Mouse (Mus musculus): ENCODE measurements at regions not wholly inside any gene's neighbourhood (a gene's known extent, or its start where the extent isn't known, plus 50 kb on each side); places are given as distances from the start of the nearest gene placed in this dataset.
A peak's percentile ranks its signal among the peaks of the same experiment; 100 is the strongest.

- Histone ChIP-seq H3K27ac (replicated peaks) (peak overlapping the region; percentile 78), H3K4me2 (replicated peaks) (no peak overlapping the region), H3K27me3 (no peaks in the 10 kb centered on the region), H3K4me1 (peaks cover 15% of the 10 kb centered on the region), H3K9me3 (no peaks in the 10 kb centered on the region), H3K36me3 (no peaks in the 10 kb centered on the region), H3K9ac (replicated peaks) (no peak overlapping the region), H3K4me3 (no peak overlapping the region)
- peak; percentile 46; the same call in 1 of the 2 replicates for ATAC-seq (replicated peaks)
- WGBS: 64% methylated on average over 7 of the region's 7 CpGs
Measured at GRCm38 (mm10) chr6:97684335-97684734, 67.0 kb upstream of the Frmd4b start.

- ATAC-seq (replicated peaks): peak; percentile 51; the same call in 1 of the 2 replicates
- WGBS: 25% methylated on average over 1 of the region's 1 CpGs
- no peaks in the 10 kb centered on the region for H3K9me3 ChIP-seq
Measured at GRCm38 (mm10) chr6:97682213-97682612, 64.9 kb upstream of the Frmd4b start.

GRCm38 (mm10) chr6:97675181-97675756 is 57.9 kb upstream of the Frmd4b start:
- 76% methylated on average over 5 of the region's 5 CpGs for WGBS
- Histone ChIP-seq H3K9ac (replicated peaks) (no peak overlapping the region), H3K4me2 (replicated peaks) (no peak overlapping the region), H3K36me3 (no peaks in the 10 kb centered on the region), H3K4me3 (no peak overlapping the region), H3K9me3 (0 out of 2 replicates have a peak, but pooled peaks cover 6% of the 10 kb centered on the region), H3K27me3 (no peaks in the 10 kb centered on the region), H3K4me1 (no peaks in the 10 kb centered on the region), H3K27ac (replicated peaks) (no peak overlapping the region)
- no peak for ATAC-seq (replicated peaks)

More at GRCm38 (mm10) chr6:97682213-97682612, 64.9 kb upstream of the Frmd4b start:
- Histone ChIP-seq H3K36me3 (no peaks in the 10 kb centered on the region), H3K4me3 (no peak overlapping the region), H3K4me1 (peaks cover 15% of the 10 kb centered on the region), H3K4me2 (replicated peaks) (no peak overlapping the region), H3K9ac (replicated peaks) (no peak overlapping the region), H3K27ac (replicated peaks) (peak overlapping the region; percentile 35), H3K27me3 (no peaks in the 10 kb centered on the region)

- ATAC-seq (replicated peaks): peak; percentile 91
- Histone ChIP-seq H3K4me2 (replicated peaks) (no peak overlapping the region), H3K9me3 (no peaks in the 10 kb centered on the region), H3K36me3 (no peaks in the 10 kb centered on the region), H3K27ac (replicated peaks) (peak overlapping the region; percentile 72), H3K4me1 (peaks cover 14% of the 10 kb centered on the region), H3K27me3 (no peaks in the 10 kb centered on the region), H3K4me3 (no peak overlapping the region), H3K9ac (replicated peaks) (no peak overlapping the region)
- 6% methylated on average over 5 of the region's 5 CpGs for WGBS
Measured at GRCm38 (mm10) chr6:97666818-97667629, 49.7 kb upstream of the Frmd4b start.
